Mouse (Mus musculus): ENCODE results near the gene Selplg.

GRCm38 (mm10) chr5:113815638-113816152, 16.7 kb downstream of the Selplg start:
- TF ChIP-seq CTCF (IDR thresholded peaks at IDR 0.05; ENCODE audit: borderline replicate concordance, insufficient read depth, low read length) (peak; percentile 68), POLR2A (IDR thresholded peaks at IDR 0.05; ENCODE audit: low read depth, low read length) (no peak)

All from embryonic fibroblast, embryonic 13.5 days (primary cell).